Mouse (Mus musculus) lung, embryonic 14.5 days (tissue): Measurements from ENCODE around the gene Frmd4a. TPM values are rescaled to one million over a fixed set of nuclear protein-coding genes. Genes with fewer than 3 reads are reported as not detected.

Source experiments
- ATAC-seq: fragments of 200-750 bp; cut with Nextera tagmentation; 2 replicates; pipeline ENCODE4 v1.8.0; 2017; ENCODE audit warnings: mild to moderate bottlenecking, moderate TSS enrichment, moderate library complexity; ENCODE audit not compliant: insufficient read depth
- DNase-seq: peaks from one replicate; pipeline ENCODE4 v3.0.0-alpha.2; 2015
- H3K27ac ChIP-seq: fragments of 300-500 bp; sonication (generic); 2 replicates; pipeline ENCODE4 v1.5.1; 2014; ENCODE audit warnings: low read depth, mild to moderate bottlenecking, moderate library complexity
- H3K27me3 ChIP-seq: fragments of 300-500 bp; sonication (generic); 2 replicates; pipeline ENCODE4 v1.6.1; 2014; ENCODE audit warnings: low read length, control low read depth; ENCODE audit not compliant: insufficient read depth
- H3K36me3 ChIP-seq: fragments of 300-500 bp; sonication (generic); 2 replicates; pipeline ENCODE4 v1.6.1; 2014; ENCODE audit warnings: control low read depth; ENCODE audit not compliant: insufficient read depth
- H3K4me1 ChIP-seq: fragments of 300-500 bp; sonication (generic); 2 replicates; pipeline ENCODE4 v1.6.1; 2014; ENCODE audit warnings: antibody characterized with exemption, control low read depth; ENCODE audit not compliant: insufficient read depth
- H3K4me2 ChIP-seq: fragments of 300-500 bp; sonication (generic); 2 replicates; pipeline ENCODE4 v1.6.1; 2014; ENCODE audit warnings: mild to moderate bottlenecking
- H3K4me3 ChIP-seq: fragments of 300-500 bp; sonication (generic); 2 replicates; pipeline ENCODE4 v1.5.1; 2014; ENCODE audit warnings: low read depth, low read length
- H3K9ac ChIP-seq: fragments of 300-500 bp; sonication (generic); 2 replicates; pipeline ENCODE4 v1.6.1; 2014
- H3K9me3 ChIP-seq: fragments of 300-500 bp; sonication (generic); 2 replicates; pipeline ENCODE4 v1.6.1; 2016; ENCODE audit warnings: low read depth, low read length, control low read depth
- CTCF ChIP-seq: IDR thresholded peaks from 2 replicates; pipeline ENCODE4 v1.5.1; 2016; ENCODE audit warnings: antibody characterized with exemption, low read depth
- WGBS: fragments of 180-500 bp; shearing (Covaris S2); extraction: QIAGEN DNeasy Blood & Tissue Kit; methylation state at CpG from one replicate; pipeline ENCODE4 v1.1.7; 2014; 5-methylcytosine and 5-hydroxymethylcytosine counted together
- polyA plus RNA-seq: library from polyadenylated mRNA; unstranded; fragments of >200 nt; fragmentation: Nextera tagmentation; extraction: Ambion mirVana; gene quantifications from 2 replicates; pipeline ENCODE4 v1.2.1, GENCODE M21; 2014

Frmd4a gene
- polyA plus RNA-seq, 1 experiment from 2014 or later, result 37.1 TPM

DNA sequence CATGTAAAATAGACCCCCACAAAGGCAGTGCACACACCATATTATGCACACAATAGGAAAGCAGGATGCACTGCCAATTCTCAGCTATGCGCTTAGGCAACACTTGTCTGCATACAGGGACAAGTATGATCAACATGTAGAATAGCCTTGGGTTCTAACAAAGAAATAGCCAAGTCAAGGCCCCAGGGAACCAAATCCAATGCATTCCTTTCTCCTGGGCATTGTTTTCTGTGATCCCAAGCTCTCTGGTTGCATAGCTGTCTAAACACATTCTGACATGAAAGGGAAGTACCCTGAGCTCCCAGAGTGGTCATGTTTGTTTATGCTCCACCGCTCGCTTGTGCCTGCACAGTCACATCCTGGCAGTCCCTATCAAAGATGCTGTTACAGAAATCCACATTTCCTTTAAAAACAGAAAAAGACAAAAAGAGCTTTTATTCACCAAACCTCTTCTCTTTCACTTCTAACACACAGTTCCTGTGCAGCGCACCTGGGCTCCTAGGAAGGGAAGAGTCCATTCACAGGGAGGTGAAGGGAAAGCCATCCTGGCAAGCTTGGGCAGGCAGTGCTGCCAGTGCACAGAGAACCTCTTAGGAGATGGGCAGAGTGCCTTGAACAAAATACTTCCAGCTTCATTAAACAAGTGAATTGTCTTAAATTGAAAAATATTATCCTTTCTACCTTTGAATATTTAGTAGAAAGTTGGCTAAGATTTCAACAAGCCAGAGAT is 124.9 kb downstream of the Frmd4a start:
- Histone ChIP-seq H3K4me2 (no peak overlapping the region), H3K9me3 (no peaks in the 10 kb centered on the region), H3K9ac (no peak overlapping the region), H3K4me1 (no peaks in the 10 kb centered on the region; the same call in 1 of the 2 replicates), H3K4me3 (no peak overlapping the region), H3K27ac (peak overlapping the region; percentile 42; the same call in 1 of the 2 replicates), H3K36me3 (no peaks in the 10 kb centered on the region), H3K27me3 (no peaks in the 10 kb centered on the region; the same call in 1 of the 2 replicates)
- ATAC-seq, result no peak; the same call in 1 of the 2 replicates
- no peak for TF ChIP-seq CTCF
- peak; percentile 38 for DNase-seq
- 37% methylated on average over 4 of the region's 4 CpGs for WGBS

DNA sequence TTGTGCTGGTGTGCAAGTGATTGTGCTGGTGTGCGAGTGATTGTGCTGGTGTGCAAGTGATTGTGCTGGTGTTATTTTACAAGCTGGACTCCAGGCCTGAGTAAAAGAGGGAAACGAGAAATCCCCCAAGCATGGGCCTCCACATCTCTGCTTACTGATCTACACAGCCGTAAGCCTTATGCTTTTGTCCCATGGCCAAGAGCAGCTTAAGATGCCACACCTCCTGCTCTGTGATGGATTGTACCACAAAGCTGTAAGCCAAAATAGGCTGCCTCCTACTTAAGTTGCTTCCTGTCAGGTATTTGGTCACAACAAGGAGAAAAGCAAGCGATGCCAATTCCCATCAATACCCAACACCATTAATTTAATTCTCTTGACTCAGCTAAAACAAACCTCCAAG is 126.9 kb downstream of the Frmd4a start:
- no peaks in the 10 kb centered on the region for H3K36me3 ChIP-seq
- no peak overlapping the region for H3K27ac ChIP-seq
- DNase-seq, result no peak
- no peak overlapping the region for H3K9ac ChIP-seq
- H3K4me2 ChIP-seq, result no peak overlapping the region
- TF ChIP-seq CTCF, result no peak
- H3K4me1 ChIP-seq, result no peaks in the 10 kb centered on the region; the same call in 1 of the 2 replicates
- H3K4me3 ChIP-seq, result no peak overlapping the region
- no peaks in the 10 kb centered on the region; the same call in 1 of the 2 replicates for H3K27me3 ChIP-seq
- no peak for ATAC-seq
- 78% methylated on average over 4 of the region's 4 CpGs for WGBS
- no peaks in the 10 kb centered on the region for H3K9me3 ChIP-seq

DNA sequence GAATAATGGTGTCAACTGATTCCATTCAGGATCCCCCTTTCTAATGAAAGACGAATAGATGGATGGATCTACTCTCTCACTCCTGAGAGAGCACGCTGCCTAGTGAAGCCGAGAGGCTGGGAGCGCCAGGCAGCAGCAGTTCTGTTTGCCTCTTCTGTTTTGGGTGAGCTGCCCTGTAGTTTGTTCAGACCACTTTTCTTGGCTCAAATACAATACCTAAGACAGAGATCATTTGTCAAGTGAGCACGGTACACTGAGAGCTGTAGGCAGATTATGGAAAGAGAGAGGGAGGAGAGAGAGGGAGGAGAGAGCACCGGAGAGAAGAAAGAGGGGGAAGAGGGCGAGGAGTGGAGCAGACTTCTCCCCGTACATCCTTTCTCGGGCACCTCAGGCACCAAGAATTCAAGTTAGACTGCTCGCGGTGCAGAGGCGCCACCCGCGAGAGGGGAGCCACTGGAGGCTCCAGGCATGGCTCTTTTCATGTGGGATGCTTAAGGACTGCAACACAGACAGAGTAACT is 135.1 kb downstream of the Frmd4a start:
- peak overlapping the region; percentile 1; the same call in 1 of the 2 replicates for H3K9ac ChIP-seq
- peak overlapping the region; percentile 41 for H3K4me3 ChIP-seq
- no peaks in the 10 kb centered on the region for H3K4me1 ChIP-seq
- no peaks in the 10 kb centered on the region for H3K36me3 ChIP-seq
- peak overlapping the region; percentile 64 for H3K4me2 ChIP-seq
- peak; percentile 27 for DNase-seq
- ATAC-seq, result peak; percentile 62
- TF ChIP-seq CTCF, result no peak
- no peaks in the 10 kb centered on the region for H3K9me3 ChIP-seq
- no peaks in the 10 kb centered on the region for H3K27me3 ChIP-seq
- no peak overlapping the region for H3K27ac ChIP-seq
- WGBS, result 2% methylated on average over 14 of the region's 14 CpGs

DNA sequence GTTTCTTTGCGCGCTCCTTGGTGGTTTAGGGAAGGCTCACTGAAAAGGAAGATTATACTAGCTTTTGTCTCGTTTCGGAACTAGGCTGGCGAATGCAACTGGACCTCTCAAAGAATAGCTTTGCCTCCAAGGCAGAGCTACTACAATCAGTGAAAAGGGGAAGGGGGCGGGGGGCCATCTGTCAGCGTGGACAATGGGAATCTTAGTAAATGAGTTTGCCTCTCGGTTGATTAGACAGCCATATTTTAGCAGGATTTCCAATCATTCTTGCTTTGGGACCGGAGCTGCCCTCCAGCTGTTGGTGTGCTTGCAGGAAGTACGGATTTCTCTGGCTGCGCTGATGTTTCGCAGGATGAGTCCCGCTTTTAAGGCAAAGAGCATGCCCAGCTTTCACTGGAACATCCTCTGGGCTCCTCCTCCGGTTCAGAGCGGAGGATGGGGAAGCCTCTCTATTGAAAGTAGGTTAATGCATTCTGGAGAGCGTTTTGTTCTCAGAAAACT is 135.7 kb downstream of the Frmd4a start:
- H3K27me3 ChIP-seq, result no peaks in the 10 kb centered on the region
- 5% methylated on average over 16 of the region's 16 CpGs for WGBS
- no peaks in the 10 kb centered on the region for H3K36me3 ChIP-seq
- DNase-seq, result peak; percentile 76
- no peaks in the 10 kb centered on the region for H3K4me1 ChIP-seq
- peak; percentile 74; the same call in 1 of the 2 replicates for ATAC-seq
- H3K4me2 ChIP-seq, result peak overlapping the region; percentile 64
- no peak for TF ChIP-seq CTCF
- H3K9ac ChIP-seq, result peak overlapping the region; percentile 1; the same call in 1 of the 2 replicates
- no peaks in the 10 kb centered on the region for H3K9me3 ChIP-seq
- no peak overlapping the region for H3K27ac ChIP-seq
- peak overlapping the region; percentile 41 for H3K4me3 ChIP-seq

DNA sequence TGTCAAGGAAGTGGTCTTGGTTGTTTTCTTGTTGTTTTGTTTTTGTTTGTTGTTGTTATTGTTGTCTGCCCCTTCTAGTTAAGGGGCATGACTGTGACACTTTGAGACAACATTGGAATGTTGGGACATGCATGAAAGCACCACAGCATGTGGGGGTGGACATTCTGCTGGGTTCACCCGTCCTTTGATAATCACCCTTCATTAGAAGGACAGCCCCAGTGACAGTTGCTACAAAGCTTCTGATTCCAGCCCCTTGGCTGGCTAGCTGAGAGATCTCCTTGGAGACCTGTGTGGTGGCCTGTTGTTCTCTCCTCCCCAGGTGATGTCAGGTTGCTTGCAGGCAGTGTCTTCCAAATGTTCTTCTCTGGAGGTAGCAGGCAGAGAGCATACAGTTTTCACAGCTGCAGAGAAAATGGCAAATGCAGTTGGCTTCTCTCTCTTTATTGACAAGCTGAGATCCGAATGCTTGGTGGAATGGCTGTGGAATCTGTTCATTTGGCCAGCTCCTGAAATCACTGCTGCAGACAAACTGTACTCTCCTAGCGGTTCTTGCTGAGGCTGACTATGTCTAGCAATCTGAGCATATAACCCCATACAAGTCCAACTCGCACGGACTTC is 136.6 kb downstream of the Frmd4a start:
- no peaks in the 10 kb centered on the region for H3K36me3 ChIP-seq
- WGBS, result 67% methylated on average over 5 of the region's 5 CpGs
- DNase-seq (no peak), ATAC-seq (no peak)
- H3K4me3 ChIP-seq, result no peak overlapping the region
- H3K4me2 ChIP-seq, result peak overlapping the region; percentile 64; the same call in 1 of the 2 replicates
- H3K4me1 ChIP-seq, result no peaks in the 10 kb centered on the region
- no peak for TF ChIP-seq CTCF
- no peaks in the 10 kb centered on the region for H3K27me3 ChIP-seq
- H3K27ac ChIP-seq, result no peak overlapping the region
- H3K9me3 ChIP-seq, result no peaks in the 10 kb centered on the region
- H3K9ac ChIP-seq, result no peak overlapping the region

DNA sequence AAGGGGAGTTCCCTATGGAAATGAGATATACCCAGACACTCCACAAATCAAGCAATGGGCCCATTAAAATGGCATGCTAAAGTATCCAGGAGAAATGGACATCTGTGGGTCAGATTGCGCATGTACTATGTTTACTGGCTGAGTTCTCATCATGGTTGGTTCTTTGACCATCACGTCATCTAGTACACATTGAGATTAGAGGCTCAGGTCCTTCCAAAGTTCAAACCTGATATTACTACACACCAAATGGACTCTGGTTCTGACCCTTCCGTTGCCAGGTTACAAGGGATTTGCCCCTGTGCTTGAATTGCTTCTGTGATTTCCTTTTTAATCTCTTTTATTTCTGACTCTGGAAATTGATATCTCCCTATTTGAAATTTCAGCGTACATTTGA is 137.1 kb downstream of the Frmd4a start:
- 83% methylated on average over 4 of the region's 4 CpGs for WGBS
- Histone ChIP-seq H3K9ac (no peak overlapping the region), H3K4me2 (no peak overlapping the region), H3K27me3 (no peaks in the 10 kb centered on the region), H3K27ac (no peak overlapping the region), H3K36me3 (no peaks in the 10 kb centered on the region), H3K4me3 (no peak overlapping the region), H3K4me1 (no peaks in the 10 kb centered on the region), H3K9me3 (no peaks in the 10 kb centered on the region)
- DNase-seq, result no peak
- no peak for TF ChIP-seq CTCF
- ATAC-seq, result no peak

DNA sequence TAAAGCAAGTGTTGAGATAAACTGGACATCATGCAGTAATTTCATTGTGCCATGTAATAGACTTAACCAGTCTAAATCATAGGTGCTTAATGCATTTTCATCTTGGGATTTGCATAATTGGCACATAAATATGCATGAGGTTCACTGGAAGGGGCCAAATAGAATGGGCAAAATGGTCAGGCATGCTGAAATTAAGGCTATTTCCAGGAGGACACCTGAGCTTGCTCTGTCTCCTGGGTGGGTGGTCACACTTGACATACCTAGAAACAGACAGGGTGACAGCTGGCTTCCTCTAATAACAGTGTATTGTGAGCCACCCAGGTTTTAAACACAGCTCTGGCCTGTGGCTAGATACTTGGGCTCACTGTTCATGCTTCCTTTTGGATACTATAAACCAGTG is 137.9 kb downstream of the Frmd4a start:
- ATAC-seq (no peak), DNase-seq (no peak)
- H3K4me1 ChIP-seq, result no peaks in the 10 kb centered on the region
- no peak overlapping the region for H3K27ac ChIP-seq
- no peak overlapping the region for H3K9ac ChIP-seq
- H3K36me3 ChIP-seq, result no peaks in the 10 kb centered on the region
- TF ChIP-seq CTCF, result no peak
- no peaks in the 10 kb centered on the region for H3K9me3 ChIP-seq
- no peak overlapping the region for H3K4me3 ChIP-seq
- no peak overlapping the region for H3K4me2 ChIP-seq
- H3K27me3 ChIP-seq, result no peaks in the 10 kb centered on the region
